Mouse (Mus musculus): ENCODE measurements around the gene Ctnnbip1. TPM values are rescaled to one million over a fixed set of nuclear protein-coding genes. Genes with fewer than 3 reads are reported as not detected.

Gene Ctnnbip1
- polyA plus RNA-seq, 1 experiment from 2014 or later = 65.2 TPM

Other genes with a start within 250 kb of the Ctnnbip1 start
- gene Kif1b, start 210.5 kb upstream of the Ctnnbip1 start, polyA plus RNA-seq (2014; fragmentation: Nextera tagmentation; extraction: Ambion mirVana) = 113 and 173 TPM in 2 replicates
- 53.3 and 58.9 TPM in 2 replicates for gene Ube4b, start 91.5 kb upstream of the Ctnnbip1 start, polyA plus RNA-seq (2014; fragmentation: Nextera tagmentation; extraction: Ambion mirVana)
- gene Rbp7, start 63.3 kb upstream of the Ctnnbip1 start, polyA plus RNA-seq (2014; fragmentation: Nextera tagmentation; extraction: Ambion mirVana) = not detected in 2 replicates
- gene Tmem274, start 40.9 kb upstream of the Ctnnbip1 start, polyA plus RNA-seq (2014; fragmentation: Nextera tagmentation; extraction: Ambion mirVana) = not detected in 2 replicates
- 15.5 and 16.9 TPM in 2 replicates for gene Nmnat1, start 33.0 kb upstream of the Ctnnbip1 start, polyA plus RNA-seq (2014; fragmentation: Nextera tagmentation; extraction: Ambion mirVana)
- gene Lzic, start 33.0 kb upstream of the Ctnnbip1 start, polyA plus RNA-seq (2014; fragmentation: Nextera tagmentation; extraction: Ambion mirVana) = 48.4 and 54.8 TPM in 2 replicates
- gene Clstn1, start 68.2 kb downstream of the Ctnnbip1 start, polyA plus RNA-seq (2014; fragmentation: Nextera tagmentation; extraction: Ambion mirVana) = 33.0 and 42.6 TPM in 2 replicates
- gene Pik3cd, start 184.3 kb downstream of the Ctnnbip1 start, polyA plus RNA-seq (2014; fragmentation: Nextera tagmentation; extraction: Ambion mirVana) = 10.1 and 11.3 TPM in 2 replicates
- 17.9 and 19.3 TPM in 2 replicates for gene Tmem201, start 219.8 kb downstream of the Ctnnbip1 start, polyA plus RNA-seq (2014; fragmentation: Nextera tagmentation; extraction: Ambion mirVana)